Mouse (Mus musculus) heart, adult 9 months (tissue): Measurements from ENCODE around the gene Gadd45b.

Experiments used
- DNase-seq, 2 experiments: peaks; one replicate each; pipeline ENCODE4 v3.0.0; 2022; ENCODE audit warnings: low spot score in 2 of 2

The Gadd45b gene

GRCm38 (mm10) chr10:80909375-80910162, 20.3 kb upstream of the Gadd45b start:
- no peak for DNase-seq

- DNase-seq, result no peak
Observed at GRCm38 (mm10) chr10:80911354-80911753, 18.5 kb upstream of the Gadd45b start.

GRCm38 (mm10) chr10:80911891-80912290, 18.0 kb upstream of the Gadd45b start:
- DNase-seq, result no peak

DNA sequence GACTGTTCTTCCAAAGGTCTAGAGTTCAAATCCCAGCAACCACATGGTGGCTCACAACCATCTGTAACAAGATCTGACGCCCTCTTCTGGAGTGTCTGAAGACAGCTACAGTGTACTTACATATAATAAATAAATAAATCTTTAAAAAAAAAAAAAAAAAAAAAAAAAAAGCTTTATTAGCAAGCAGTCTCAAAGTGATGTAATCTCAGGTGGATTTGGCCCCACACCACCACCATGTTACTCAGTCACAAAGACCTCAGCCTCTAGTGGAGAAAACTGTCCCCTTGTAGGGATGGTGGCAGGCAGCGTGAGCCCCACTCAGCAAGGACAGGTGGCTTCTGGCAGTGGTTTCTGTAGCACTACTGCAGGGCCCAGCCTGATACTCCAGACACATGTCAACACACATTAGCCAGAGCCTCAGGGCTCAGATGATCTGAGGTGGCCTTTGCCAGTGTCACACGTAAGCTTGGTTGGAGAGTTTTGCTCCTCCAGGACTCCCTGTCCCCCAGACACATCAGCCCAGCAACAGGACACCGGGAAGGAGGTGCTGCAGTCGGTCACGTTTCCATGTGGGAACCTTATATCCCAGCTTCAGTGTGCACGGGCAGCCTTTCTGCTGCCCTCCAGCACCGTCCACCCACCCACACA, 16.4 kb upstream of the Gadd45b start:
- no peak for DNase-seq

DNA sequence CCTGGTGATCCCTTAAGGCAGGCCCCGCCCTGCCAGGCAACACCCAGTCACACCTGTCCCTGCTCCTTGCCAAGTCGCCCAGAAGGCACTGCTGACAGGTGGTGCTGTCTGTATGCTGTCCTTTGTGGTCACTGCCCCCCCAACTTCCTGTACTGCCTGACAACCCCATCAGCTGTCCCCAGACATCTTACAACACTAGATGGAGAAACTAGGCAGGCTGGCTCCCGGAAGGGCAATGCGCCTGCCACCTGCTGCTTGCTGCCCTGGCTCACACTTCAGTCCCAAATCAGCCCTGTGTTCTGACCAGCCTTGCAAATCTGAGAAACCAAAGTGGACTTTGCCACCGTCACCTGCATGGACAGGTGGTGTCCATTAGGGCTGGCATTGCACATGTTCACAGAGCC, 15.6 kb upstream of the Gadd45b start:
- no peak for DNase-seq

DNA sequence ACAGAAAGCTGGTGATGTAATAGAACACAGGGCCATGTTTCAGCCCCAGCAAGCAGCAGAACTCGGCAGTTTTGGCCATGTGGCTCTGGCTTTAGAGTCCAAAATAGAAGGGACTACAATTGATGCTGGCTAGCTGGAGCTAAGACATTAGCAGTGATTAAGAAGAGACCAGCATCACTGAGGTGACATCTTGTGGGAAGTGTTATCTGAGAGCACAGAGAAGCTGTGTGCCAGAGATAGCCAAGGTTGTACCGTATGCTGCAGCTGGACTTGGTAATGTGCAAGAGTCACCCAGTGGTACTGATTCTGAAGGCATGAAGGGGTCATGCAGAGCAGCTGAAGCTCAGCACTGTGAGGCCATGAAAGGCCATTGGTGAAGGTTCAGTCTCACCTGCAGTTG, 14.6 kb upstream of the Gadd45b start:
- DNase-seq, result no peak

GRCm38 (mm10) chr10:80915736-80916135, 14.1 kb upstream of the Gadd45b start:
- no peak for DNase-seq

- DNase-seq, result no peak
Observed at GRCm38 (mm10) chr10:80917336-80917778, 12.5 kb upstream of the Gadd45b start.

GRCm38 (mm10) chr10:80917779-80918434, 12.0 kb upstream of the Gadd45b start, which contains the start of gene Lmnb2:
TSS of gene Lmnb2 (minus strand) at chr10:80918245.
- DNase-seq, result peak in 1 of 2 experiments; percentile 61

DNA sequence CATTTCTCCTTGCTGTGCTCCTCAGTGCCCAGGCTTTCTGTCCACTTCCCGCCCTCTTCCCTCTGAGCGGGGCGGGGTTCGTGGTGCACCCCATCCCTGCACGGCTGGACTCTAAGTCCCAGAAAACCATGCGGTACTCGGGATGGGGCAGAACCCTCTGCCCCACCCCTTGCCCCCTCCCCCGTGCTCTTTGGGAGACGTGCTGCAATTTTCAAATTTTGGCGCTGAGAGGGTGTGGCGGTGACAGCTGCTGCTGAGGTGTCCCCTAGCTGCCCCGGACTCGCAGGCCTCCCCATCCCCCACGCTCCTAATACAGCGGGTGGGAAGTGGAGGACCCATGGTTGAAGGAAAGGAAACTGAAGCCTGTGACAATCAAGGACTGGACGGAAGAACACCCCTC, 8.0 kb upstream of the Gadd45b start:
- no peak for DNase-seq

- DNase-seq, result no peak
Observed at GRCm38 (mm10) chr10:80925472-80925871, 4.4 kb upstream of the Gadd45b start.

- peak; percentile 90 to 92 for DNase-seq
Observed at GRCm38 (mm10) chr10:80928586-80929298, 1.1 kb upstream of the Gadd45b start.

DNA sequence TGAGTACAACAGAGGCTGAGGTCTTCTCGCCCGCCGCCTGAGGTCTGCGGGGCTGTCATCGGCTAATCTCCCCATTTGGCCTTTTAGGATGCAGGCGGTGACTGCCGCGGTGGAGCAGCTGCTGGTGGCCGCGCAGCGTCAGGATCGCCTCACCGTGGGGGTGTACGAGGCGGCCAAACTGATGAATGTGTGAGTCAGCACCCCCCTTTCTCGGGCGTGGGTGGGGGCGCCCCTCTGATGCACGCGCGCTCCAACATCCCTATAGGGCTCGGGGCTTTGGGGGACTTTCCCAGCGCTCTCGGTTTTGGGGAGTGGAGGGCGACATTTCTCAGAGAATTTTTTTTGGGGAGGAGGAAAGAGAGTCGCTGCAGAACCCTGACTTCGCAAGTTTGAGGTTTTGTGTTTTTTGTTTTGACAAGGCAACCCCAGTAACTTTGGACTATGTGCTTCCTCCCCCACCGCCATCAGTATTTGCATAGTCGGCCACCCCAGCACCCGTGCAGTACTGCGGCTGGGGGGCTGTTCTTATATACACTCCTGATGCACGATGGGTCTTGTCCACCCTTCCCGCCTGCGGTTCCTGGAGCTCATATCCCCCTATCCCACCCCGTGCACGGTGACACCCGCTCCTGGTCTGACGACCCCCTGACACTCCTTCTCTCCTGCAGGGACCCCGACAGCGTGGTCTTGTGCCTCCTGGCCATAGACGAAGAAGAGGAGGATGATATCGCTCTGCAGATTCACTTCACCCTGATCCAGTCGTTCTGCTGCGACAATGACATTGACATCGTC, 684 bp downstream of the Gadd45b start:
- peak; percentile 47 to 51 for DNase-seq

GRCm38 (mm10) chr10:80931153-80931671, 1.3 kb downstream of the Gadd45b start:
- peak; percentile 70 to 72 for DNase-seq

DNA sequence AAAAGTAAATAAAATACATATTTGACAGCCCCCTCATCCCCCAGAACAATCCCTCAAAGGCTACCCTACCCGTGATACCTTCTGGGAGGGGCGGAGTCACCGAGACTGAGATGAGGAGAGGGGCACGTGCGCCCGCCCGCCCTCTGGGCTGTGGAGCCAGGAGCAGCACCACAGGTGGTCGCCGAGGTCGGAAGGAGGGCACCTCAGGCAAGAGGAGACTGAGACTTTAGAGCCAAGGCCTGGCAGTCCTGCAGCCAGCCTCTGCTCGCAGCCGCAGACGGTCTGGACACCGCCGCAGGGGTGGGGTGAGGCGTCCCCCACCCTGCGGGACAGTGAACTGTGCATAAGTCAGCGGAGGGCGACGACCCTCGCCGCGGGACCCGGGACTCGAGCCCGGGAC, 1.8 kb downstream of the Gadd45b start:
- no peak for DNase-seq

GRCm38 (mm10) chr10:80932206-80932605, 2.3 kb downstream of the Gadd45b start:
- no peak for DNase-seq

DNA sequence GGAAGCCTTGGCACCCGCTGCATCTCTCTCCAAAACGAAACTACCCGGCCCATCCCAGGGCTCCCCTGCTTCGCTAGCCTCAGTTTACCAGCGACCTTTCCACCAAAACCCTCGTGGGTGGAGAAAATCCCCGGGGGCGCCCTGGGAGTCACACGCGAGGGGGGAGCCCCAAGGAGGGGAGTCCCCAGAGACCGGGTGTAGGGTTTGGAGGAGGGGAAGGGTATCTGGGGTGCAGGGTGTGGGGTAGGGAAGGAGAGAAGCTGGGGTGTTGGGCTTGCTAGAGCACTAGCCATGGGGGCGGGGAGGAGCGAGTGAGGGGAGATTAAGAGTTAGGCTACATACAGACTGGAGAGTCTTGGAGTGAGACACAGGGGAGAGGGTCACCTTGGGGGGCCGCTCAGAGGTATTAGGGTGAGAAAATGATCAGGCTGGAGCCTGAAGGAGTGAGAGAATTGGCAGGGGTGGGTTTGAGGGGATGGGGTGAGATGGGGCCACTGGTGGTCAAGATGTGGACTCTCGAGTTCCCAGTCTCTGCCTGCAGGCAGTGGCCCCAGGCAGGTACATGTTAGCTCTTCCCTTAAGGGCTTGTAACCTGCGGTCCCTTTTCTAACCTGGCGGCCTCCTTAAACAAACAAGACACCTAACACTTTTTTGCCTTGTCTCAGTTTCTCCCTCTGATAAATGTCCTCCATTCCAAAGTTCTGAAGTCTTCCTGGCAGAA, 3.0 kb downstream of the Gadd45b start:
- peak in 1 of 2 experiments; percentile 42 for DNase-seq

GRCm38 (mm10) chr10:80933421-80933979, 3.6 kb downstream of the Gadd45b start:
- peak; percentile 54 to 58 for DNase-seq

DNA sequence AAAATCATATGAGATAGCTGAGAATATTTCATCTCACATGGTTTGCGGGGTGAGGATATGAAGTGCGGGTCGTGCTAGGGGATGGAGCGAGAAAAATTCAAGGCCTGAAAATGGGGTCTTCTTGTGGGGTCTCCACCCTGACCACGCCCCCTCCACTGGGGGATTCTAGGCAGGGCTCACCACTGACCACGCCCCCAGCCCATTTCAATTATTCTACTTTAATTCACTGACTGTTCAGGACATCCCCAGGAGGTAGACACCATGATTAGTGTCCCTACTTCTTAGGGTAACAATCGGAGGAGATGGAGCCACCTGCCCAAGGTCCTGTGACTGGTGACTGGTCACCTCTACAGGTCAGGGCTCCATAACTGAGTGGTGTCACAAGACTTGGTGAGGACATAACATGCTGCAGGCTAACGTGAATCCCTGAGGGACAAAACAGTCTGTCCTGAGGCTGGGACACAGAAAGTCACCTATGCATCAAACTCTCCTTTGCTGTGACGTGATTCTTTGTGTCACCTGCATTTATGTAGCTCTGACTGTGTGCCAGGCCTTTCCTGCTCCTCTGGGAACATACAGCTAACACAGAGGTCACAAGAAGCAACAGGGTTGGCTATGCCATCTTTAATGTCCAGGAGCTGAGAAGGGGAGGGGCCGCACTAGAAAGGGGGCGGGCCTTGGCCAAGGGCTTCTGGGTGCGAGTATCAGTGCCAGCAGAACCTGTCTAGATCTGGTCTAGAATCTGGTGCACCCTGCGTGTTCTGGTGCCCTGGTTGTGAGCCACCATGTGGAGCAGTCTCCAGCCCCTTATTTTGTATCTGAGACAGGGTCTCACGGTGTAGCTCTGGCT, 4.5 kb downstream of the Gadd45b start:
- DNase-seq, result no peak
